In genomic region chr9:57935683-57936437, GRCm38 (mm10) we compare ENCODE assay signal across 8 mouse cellular contexts. TPM values are rescaled to one million over a fixed set of nuclear protein-coding genes. Genes with fewer than 3 reads are reported as not detected.
A peak's percentile ranks its signal among the peaks of the same experiment; 100 is the strongest.
DNase-seq lines count a peak whose midpoint lies in the region; ATAC-seq and TF ChIP-seq lines count a peak whose summit lies in the region.

No protein-coding gene starts in this region.

- H3K4me2 ChIP-seq in midbrain, embryonic 13.5 days (replicated peaks) = no peak overlapping the region
- no peak overlapping the region for H3K4me2 ChIP-seq in kidney, embryonic 16.5 days (replicated peaks; ENCODE audit: low read depth, low read length)
- no peak overlapping the region for H3K4me2 ChIP-seq in liver, embryonic 14.5 days (ENCODE audit: low read depth)

- H3K36me3 ChIP-seq in midbrain, embryonic 10.5 days = no peaks in the 10 kb centered on the region
- H3K36me3 ChIP-seq in midbrain, embryonic 13.5 days = no peaks in the 10 kb centered on the region
- H3K36me3 ChIP-seq in kidney, embryonic 16.5 days (ENCODE audit: insufficient read depth, low read length) = no peaks in the 10 kb centered on the region
- H3K36me3 ChIP-seq in liver, embryonic 14.5 days (replicated peaks; ENCODE audit: control insufficient read depth, insufficient read depth, low read depth) = no peaks in the 10 kb centered on the region

- peaks cover 20% of the 10 kb centered on the region for H3K4me1 ChIP-seq in midbrain, embryonic 10.5 days
- peaks cover 12% of the 10 kb centered on the region for H3K4me1 ChIP-seq in midbrain, embryonic 13.5 days (replicated peaks)
- H3K4me1 ChIP-seq in kidney, embryonic 16.5 days (ENCODE audit: insufficient read depth, low read length) = peaks cover 12% of the 10 kb centered on the region
- H3K4me1 ChIP-seq in liver, embryonic 14.5 days (replicated peaks; ENCODE audit: control insufficient read depth in 2 of 2, insufficient read depth in 2 of 2, low read length in 1 of 2) = no peaks in the 10 kb centered on the region

- WGBS in midbrain, embryonic 10.5 days = 38% methylated on average over 6 of the region's 6 CpGs
- WGBS in midbrain, embryonic 13.5 days = 30% methylated on average over 6 of the region's 6 CpGs
- WGBS in kidney, embryonic 16.5 days = 28% methylated on average over 6 of the region's 6 CpGs
- 24% methylated on average over 6 of the region's 6 CpGs for WGBS in liver, embryonic 14.5 days (ENCODE audit: insufficient replicate concordance)

- no peak overlapping the region for H3K9ac ChIP-seq in midbrain, embryonic 13.5 days (replicated peaks)
- no peak overlapping the region for H3K9ac ChIP-seq in kidney, embryonic 16.5 days (replicated peaks; ENCODE audit: low read length)
- H3K9ac ChIP-seq in liver, embryonic 14.5 days (replicated peaks) = no peak overlapping the region

- no peak overlapping the region for H3K4me3 ChIP-seq in midbrain, embryonic 10.5 days
- H3K4me3 ChIP-seq in midbrain, embryonic 13.5 days (replicated peaks) = no peak overlapping the region
- no peak overlapping the region for H3K4me3 ChIP-seq in kidney, embryonic 16.5 days (ENCODE audit: low read length)
- H3K4me3 ChIP-seq in liver, embryonic 14.5 days (ENCODE audit: insufficient read depth in 1 of 2, low read depth in 2 of 2, low read length in 2 of 2) = no peak overlapping the region

- no peak for ATAC-seq in midbrain, embryonic 13.5 days
- ATAC-seq in kidney, embryonic 16.5 days (ENCODE audit: low FRiP score, low TSS enrichment) = 0 out of 2 replicates have a peak, but pooled peaks have one; percentile 39
- ATAC-seq in liver, embryonic 14.5 days (ENCODE audit: insufficient read depth) = no peak

- peak; percentile 75 for DNase-seq in midbrain, embryonic 10.5 days (ENCODE audit: low spot score)
- DNase-seq in c-Kit-positive CD71-positive TER-119-negative erythroid progenitor cells, embryonic 14.5 days (ENCODE audit: low read depth) = peak; percentile 40
- peak; percentile 87 to 91 for DNase-seq in frontal cortex, postnatal 36 days (ENCODE audit: low spot score in 2 of 2)
- DNase-seq in liver, embryonic 14.5 days (ENCODE audit: low read depth in 3 of 3, low spot score in 3 of 3) = peak; percentile 27 to 48 (median 33)
- peak; percentile 88 for DNase-seq in retina, postnatal 1 day
- DNase-seq in thymus, postnatal 25 days = peak; percentile 92

- no peak for TF ChIP-seq EP300 in liver, embryonic 14.5 days (IDR thresholded peaks at IDR 0.05; ENCODE audit: low read depth)

- no peak overlapping the region for H3K27ac ChIP-seq in midbrain, embryonic 10.5 days (replicated peaks)
- no peak overlapping the region for H3K27ac ChIP-seq in midbrain, embryonic 13.5 days
- H3K27ac ChIP-seq in kidney, embryonic 16.5 days (ENCODE audit: low read length) = no peak overlapping the region
- H3K27ac ChIP-seq in liver, embryonic 14.5 days = no peak overlapping the region

- no peaks in the 10 kb centered on the region for H3K9me3 ChIP-seq in midbrain, embryonic 10.5 days (replicated peaks)
- H3K9me3 ChIP-seq in midbrain, embryonic 13.5 days = no peaks in the 10 kb centered on the region
- H3K9me3 ChIP-seq in kidney, embryonic 16.5 days (ENCODE audit: low read length) = no peaks in the 10 kb centered on the region
- no peaks in the 10 kb centered on the region for H3K9me3 ChIP-seq in liver, embryonic 14.5 days (ENCODE audit: control insufficient read depth, low read length)

- peaks cover 45% of the 10 kb centered on the region for H3K27me3 ChIP-seq in midbrain, embryonic 10.5 days (ENCODE audit: low read depth, poor library complexity, severe bottlenecking)
- peaks cover 10% of the 10 kb centered on the region; the same call in 1 of the 2 replicates for H3K27me3 ChIP-seq in midbrain, embryonic 13.5 days
- H3K27me3 ChIP-seq in kidney, embryonic 16.5 days (ENCODE audit: insufficient read depth, low read length) = peaks cover 17% of the 10 kb centered on the region
- peaks cover 22% of the 10 kb centered on the region for H3K27me3 ChIP-seq in liver, embryonic 14.5 days (ENCODE audit: control insufficient read depth, insufficient read depth, low read length)

- TF ChIP-seq CTCF in liver, embryonic 14.5 days (IDR thresholded peaks at IDR 0.05; ENCODE audit: low read depth) = peak; percentile 84

RNA-seq across cellular contexts. Expression of gene Sema7a, which starts 4.1 kb away (rescaled TPM):
- 0.26 and 0.27 TPM in 2 replicates for polyA plus RNA-seq in midbrain, embryonic 10.5 days (2016; fragmentation: Nextera tagmentation; extraction: Ambion mirVana)
- 1.9 and 2.7 TPM in 2 replicates for polyA plus RNA-seq in midbrain, embryonic 13.5 days (2015; fragmentation: Nextera tagmentation; extraction: Ambion mirVana)
- 0.32 and 0.56 TPM in 2 replicates for polyA plus RNA-seq in kidney, embryonic 16.5 days (2015; fragmentation: Nextera tagmentation; extraction: Ambion mirVana)
- 0.08 and 0.14 TPM in 2 replicates for polyA plus RNA-seq in liver, embryonic 14.5 days (2012; rRNA removed)
- polyA plus RNA-seq in liver, embryonic 14.5 days (2014; fragmentation: Nextera tagmentation; extraction: Ambion mirVana) = not detected in 2 replicates

RNA-seq across cellular contexts. Expression of gene Ubl7, which starts 25.1 kb away (rescaled TPM):
- polyA plus RNA-seq in midbrain, embryonic 10.5 days (2016; fragmentation: Nextera tagmentation; extraction: Ambion mirVana) = 111 and 120 TPM in 2 replicates
- 169 and 170 TPM in 2 replicates for polyA plus RNA-seq in midbrain, embryonic 13.5 days (2015; fragmentation: Nextera tagmentation; extraction: Ambion mirVana)
- polyA plus RNA-seq in kidney, embryonic 16.5 days (2015; fragmentation: Nextera tagmentation; extraction: Ambion mirVana) = 119 and 128 TPM in 2 replicates
- 25.4 and 35.6 TPM in 2 replicates for polyA plus RNA-seq in liver, embryonic 14.5 days (2012; rRNA removed)
- polyA plus RNA-seq in liver, embryonic 14.5 days (2014; fragmentation: Nextera tagmentation; extraction: Ambion mirVana) = 44.8 and 46.6 TPM in 2 replicates

Comparison
In these comparisons a context has a peak if more than half of its experiments do, and no peak if none do; other contexts are left out.
1. DNase-seq: peak in every context shown above with its lines; median percentile 92 in thymus, postnatal 25 days; 89 in frontal cortex, postnatal 36 days; 88 in retina, postnatal 1 day; 75 in midbrain, embryonic 10.5 days; 40 in c-Kit-positive CD71-positive TER-119-negative erythroid progenitor cells, embryonic 14.5 days; 33 in liver, embryonic 14.5 days.